Mouse (Mus musculus): ENCODE measurements around the gene Zmiz1.

- TF ChIP-seq CTCF (IDR thresholded peaks at IDR 0.05) (no peak), EP300 (IDR thresholded peaks at IDR 0.05) (no peak)
These were observed 128.0 kb downstream of the Zmiz1 start for GRCm38 (mm10) chr14:25586846-25587486.
